Mouse (Mus musculus) gastrocnemius, adult 18-20 months (tissue): Measurements from ENCODE around the gene Snx29. TPM values are rescaled to one million over a fixed set of nuclear protein-coding genes. Genes with fewer than 3 reads are reported as not detected.

Experiments
- DNase-seq: peaks from one replicate; pipeline ENCODE4 v3.0.0; 2021; ENCODE audit warnings: low spot score
- total RNA-seq, 2 experiments: library from RNA; stranded (reverse); gene quantifications; 2 replicates each; pipeline ENCODE4 v1.2.3; 2021

Snx29 gene
- total RNA-seq, 2 experiments from 2014 or later, result 10.1 to 10.4 TPM

DNA sequence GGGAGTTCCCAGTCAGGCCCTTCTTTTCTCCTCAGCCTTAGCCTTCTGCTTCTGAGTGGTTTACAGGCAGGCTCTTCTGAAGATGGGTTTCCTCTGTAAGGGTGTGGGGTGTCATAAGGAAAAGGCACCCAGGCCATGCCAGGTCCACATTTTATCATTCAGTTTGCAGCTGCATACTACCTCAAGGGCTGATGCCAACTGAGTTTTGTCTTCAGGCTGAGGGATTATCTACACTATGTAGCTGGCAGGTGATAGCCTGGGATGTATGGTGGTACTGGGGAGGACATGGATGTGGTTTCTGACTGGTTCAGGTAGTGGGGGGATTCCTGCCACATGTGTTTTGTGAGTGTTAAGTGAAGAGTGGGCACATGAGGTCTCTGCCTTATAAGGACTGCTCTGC is 266.0 kb downstream of the Snx29 start:
- no peak for DNase-seq

DNA sequence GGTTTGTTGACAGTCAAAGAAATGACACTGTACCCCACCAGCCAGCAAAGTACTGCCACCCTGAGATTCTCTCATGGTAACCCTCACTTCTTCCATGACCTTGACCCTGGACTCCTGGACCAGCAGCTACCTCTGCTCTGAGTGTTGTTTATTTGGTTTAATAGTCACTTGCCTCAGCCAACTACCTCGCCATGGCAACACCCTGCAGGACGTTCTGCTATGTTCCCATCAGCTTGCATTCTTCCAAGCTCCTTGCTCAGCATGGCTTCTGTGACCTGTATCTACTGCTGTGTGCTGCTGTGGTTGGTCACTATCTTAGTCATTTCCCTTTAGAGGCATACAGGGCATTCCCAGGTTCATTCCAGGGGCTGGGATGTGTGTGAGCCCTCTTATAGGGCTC is 266.6 kb downstream of the Snx29 start:
- no peak for DNase-seq

DNA sequence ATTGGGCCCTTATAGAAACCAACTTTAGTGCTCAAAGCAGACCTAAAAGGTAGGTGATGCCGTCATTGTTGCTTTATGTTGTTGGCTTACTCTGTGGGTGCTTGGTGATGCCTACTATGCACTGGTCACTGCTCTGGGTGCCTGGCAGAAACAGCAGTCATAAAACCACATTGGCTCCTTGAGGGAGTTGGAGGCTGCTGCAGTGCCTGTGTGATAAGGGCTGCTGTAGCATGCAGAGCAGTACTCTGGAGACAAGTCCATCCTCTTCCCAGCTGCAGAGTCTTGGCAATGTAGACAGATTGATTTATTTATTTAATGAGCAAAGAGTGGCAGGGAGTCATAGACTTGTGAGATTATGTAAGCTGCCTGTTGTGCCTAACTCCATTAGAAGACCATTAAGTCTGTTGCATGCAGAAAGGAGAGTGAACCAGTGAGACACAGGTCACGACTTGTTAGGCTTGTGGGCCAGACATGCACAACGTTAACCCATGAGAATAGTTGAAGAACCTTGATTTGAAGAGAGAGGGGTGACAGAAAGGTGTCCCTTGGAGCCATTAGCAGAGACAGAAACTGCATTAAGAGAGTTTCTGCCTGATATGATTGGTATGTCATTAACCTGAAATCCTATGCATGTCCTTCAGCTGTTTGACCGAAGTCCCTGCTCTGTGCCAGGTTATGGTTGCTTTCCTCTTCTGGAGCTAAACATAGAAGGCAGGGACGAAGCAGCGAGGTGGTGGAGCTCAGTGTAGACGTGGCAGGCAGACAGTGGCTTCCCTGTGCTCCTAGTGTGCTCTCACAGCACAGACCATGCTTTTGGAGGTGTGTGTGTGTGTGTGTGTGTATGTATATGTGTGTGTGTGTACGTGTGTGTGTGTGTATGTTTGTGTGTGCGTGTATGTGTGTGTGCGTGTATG is 267.3 kb downstream of the Snx29 start:
- DNase-seq, result no peak

DNA sequence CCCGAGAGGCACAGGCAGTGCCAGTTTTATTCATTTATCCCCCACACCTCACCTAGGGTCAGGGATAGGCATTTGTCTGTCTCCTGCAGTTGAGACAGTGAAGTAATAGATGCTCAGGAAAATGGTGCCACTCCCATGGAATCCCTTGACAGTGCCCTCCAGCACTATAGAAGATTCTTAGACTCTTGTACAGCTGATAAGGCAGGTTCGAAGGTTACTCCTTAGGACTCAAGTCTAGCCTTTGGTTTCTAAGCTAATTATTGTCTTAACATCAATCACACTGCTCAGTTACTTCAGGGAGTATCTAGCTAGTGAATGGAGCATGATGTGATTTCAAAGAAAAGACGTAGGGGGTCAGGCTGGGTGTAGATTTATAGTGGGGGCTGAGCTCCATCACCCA is 273.9 kb downstream of the Snx29 start:
- DNase-seq, result no peak

DNA sequence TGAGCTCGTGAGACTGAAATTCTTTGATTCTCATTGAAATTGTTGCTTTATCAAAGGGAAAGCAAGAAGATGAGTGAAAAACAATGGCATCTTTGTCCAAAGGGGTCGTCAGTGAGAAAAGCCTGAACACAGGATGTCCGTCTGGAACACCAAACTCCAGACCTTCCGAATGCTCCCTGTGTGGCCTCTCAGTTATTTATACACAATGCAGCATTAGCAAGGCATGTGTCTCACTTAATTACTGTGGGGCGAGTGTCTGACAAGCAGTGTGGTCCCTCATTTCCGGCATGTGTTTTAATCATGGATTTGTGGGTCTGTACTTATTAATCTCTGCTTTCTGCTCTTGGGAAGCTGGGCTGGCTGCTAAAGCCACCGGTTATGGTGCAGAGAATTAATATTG is 275.1 kb downstream of the Snx29 start:
- DNase-seq, result no peak

DNA sequence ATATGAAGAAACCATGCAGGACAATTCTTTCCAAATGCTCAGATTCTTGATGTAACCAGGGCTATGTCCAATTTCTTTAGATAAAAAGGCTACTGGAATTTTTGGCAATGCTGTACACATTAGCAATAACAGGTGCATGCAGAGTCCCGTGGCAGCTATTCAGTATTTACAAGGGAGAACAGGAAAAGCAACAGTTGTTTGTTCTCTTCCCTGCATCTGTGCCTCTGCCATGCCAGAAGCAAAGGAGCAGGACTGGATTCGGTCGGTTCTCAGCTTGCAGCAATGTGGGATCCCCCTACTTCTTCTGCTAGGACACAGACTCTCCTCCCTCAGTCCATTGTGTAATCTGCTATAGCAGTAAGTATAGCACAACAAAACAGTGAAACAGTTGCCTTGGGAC is 276.8 kb downstream of the Snx29 start:
- no peak for DNase-seq

DNA sequence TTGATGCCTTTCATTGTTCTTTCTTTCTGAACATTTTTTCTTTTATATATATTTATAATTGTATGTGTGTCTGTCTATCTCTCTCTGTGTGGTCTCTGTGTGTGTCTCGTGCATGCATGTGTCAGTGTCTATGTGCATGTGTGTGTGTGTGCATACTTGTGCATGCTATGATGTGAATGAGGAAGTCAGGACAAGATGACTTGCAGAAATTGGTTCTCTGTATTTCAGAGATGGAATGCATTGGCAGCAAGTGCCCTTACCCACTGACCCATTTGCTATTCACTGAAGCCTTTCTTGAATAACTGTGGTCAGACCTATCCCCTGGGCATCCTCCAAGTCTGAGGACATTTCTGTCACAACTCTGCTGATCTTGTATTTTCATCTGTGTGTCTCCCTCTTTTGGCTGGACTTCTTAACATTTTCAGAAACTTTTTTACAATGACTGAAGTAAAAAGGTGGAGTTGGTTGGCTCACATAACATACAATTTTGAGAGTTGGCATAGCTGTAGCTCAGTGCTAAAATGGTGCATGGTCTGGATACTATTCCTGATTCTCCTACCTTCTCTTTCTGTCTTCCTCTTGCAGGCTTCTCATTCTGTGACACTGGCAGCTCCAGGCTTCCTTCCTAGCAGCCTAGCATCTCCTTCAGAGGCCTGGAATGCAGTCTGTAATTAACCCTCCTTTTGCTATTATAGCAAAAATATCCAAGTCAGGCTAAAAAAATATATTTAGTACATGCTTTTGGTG is 278.8 kb downstream of the Snx29 start:
- DNase-seq, result no peak

DNA sequence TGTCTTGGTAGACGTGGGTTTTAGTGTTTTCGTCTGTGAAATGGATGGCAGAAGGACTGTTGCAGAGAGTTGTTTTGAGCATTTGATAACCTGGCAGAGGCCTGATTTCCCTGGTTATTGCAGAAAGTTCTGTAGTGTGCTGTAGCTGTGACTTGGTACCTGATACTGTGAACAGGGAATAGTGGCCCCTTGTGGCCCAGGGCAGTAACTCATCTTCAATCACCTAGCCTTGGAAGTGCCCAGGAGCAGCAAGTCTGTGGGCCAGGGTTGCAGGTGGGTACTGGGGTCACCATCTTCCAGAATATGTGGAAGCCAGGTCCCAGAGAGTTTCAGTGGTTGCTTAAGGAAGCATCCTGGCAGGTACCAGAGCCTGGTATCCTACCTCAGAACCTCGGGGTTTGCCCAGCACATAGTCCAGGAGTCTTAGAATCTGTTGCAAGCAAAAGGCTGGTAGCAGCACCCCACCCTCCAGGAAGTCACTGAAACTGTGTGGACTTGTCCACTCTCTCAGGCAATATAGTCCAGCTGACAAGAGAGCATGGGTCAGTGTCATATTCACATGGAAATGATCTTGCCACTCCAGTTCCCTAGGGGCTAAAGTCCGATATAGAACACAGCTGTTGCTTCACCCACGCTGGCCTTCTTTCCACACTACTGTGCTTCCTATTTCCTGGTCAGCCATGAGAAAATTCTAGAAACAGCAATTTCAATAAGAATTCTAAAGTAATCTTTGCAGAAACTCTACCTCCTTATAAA is 281.1 kb downstream of the Snx29 start:
- peak; percentile 46 for DNase-seq

DNA sequence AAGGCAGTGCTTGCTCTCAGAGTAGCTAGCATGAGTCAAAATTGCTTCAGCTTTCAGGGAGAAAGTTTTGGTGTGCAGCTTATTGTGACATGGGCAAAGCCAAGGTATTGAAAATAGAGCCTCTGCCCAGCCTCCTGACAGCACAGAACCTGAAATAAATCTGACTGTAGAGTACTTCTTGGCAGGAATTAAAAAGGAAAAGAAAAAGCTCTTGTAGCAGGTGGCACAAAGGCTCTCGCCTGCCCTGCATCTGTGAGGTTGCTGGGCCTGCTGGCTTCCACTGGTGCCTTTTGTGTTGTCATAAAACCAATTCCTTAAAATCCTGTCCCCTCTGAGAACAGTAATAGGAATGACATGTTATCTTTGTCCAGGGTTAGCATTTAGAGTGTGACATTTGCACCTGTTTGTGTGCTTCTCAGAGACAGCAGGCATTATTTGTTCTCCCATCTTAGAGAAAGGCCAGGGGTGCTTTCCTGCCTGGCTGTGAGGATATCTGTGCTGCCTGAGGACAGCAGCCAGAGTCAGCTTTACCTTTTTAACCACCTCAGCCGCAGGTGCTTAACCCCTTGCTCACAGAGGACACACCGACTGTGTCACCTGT is 289.9 kb downstream of the Snx29 start:
- DNase-seq, result no peak

DNA sequence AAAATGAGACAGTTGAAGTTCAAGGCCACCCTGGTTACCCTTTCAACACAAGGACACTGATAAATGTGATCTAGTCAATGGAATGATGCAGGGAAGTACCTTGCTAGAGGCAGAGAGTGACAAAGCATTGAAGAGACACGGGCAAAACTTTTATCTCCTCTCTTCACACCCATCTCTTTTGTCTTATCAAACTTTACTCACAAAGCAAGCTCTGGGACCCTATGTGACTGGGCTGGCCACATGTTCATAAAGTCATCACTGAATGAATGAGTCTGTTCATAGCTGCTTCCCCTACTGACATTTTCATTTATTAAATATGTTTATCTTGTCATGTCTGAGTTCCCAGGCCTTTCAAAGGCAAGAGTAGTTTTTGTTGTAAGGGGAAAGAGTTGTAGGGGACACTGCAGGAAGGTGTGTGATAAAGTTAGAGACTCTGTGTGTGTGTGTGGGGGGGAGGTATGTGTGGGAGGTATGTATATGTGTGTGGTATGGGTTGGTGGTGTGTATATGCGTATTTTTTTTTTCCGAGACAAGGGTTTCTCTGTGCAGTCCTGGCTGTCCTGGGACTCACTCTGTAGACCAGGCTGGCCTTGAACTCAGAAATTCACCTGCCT is 291.8 kb downstream of the Snx29 start:
- no peak for DNase-seq

DNA sequence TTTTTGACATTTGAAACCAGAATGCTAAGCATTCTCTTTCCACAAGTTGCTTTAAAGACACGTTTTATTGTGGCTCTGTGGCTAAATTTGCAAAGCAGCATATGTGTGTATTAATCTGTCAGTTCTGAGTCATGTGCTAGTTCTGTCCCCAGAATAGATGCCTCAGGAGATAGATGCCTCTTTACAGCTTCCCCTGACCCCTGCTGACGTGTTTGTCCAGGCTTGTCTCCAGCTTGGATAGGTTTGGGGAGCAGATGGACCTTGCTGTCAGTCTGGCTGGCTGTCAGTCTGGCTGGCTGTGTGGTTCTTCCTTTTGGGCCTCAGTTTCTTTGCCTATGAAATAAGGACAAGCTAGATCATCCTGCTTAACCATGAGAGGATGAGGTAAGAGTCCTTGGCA is 292.9 kb downstream of the Snx29 start:
- peak; percentile 68 for DNase-seq

DNA sequence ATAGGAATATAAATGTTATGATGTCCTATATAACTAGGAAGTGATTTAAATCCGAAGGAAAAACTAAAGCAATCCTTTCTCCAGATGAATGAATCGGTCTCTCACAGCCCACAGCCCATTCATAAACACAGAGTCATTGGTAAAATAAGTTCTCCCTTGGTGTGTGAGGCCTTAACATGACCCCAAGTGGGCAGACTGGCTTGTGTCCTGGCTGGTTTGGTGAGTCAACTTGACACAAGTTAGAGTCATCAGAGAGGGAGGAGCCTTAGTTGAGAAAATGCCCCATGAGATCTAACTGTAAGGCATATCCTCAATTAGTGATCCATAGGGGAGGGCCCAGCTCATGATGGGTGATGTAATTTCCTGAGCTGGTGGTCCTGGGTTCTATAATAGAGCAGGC is 297.2 kb downstream of the Snx29 start:
- DNase-seq, result no peak

DNA sequence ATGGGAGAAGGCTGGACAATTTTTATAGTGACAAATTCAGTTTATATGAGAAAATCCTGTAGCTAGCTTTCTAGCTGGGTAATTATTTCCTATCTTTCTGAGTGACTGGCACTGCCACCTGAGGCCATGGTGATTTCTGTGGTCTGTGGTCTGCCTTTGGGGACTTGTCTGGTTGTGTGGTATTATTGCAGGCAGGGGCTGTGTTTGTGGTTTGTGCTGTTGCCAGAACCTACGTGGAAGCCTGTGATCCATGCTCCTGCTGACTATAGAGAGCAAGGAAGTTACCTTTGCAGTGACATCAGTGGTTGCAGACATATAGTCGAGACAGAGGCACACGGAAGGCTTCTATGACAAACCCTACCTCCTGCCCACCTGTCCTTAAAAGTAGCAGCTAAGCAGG is 298.3 kb downstream of the Snx29 start:
- DNase-seq, result no peak

DNA sequence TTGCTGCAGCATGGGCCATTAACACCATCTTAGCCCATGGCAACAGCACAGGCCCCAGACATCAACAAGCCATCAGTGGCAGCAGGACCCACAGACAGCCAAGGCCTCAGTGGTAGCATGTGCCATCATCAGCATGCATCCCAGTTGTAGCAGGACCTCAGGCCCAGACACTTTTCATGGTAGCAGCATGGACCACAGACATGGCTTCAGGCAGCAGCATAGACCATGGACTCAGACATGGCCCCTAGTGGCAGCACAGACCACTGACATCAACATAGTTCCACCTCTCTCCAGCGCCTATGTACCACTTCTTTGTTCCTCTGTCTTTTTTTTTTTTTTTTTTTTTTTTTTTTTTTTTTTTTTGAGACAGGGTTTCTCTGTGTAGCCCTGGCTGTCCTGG is 299.0 kb downstream of the Snx29 start:
- DNase-seq, result no peak

DNA sequence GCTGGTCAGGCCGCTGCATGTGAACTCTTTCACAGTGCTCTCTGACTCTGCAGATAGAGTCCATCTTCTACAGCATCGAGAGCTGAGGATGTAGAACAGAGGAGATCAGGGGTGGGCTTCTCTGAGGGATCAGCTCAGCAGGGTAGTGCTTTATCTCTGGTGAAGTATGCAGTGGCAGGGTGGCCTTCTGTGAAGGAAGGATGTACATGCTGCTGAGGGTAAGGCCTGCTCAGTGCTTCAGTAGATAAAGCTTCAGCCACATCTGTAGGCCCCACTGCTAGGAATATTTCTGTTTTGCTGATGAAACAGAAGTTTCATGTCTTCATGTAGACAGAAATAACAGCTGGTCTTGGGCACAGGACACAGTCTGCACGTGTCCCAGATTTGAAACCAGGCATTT is 300.3 kb downstream of the Snx29 start:
- no peak for DNase-seq

DNA sequence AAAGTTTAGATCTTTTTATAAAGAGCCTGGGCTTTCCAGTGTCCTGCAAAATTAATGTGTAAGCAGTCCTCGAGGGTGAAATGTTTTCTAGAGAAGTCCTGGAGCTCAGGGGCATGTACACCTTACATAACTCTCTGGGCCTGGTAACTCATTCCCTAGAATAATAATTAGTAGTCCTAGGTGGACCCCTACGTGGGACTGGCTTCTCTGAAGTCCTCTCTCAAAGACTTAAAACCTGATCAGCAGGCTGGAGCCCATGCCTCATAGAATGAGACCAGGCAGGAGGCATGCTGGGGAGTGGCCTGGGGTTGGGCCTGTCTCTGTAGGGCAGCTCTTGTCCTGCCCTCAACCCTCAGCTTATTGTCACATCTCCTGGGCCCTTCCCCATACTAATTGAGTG is 301.4 kb downstream of the Snx29 start:
- no peak for DNase-seq

DNA sequence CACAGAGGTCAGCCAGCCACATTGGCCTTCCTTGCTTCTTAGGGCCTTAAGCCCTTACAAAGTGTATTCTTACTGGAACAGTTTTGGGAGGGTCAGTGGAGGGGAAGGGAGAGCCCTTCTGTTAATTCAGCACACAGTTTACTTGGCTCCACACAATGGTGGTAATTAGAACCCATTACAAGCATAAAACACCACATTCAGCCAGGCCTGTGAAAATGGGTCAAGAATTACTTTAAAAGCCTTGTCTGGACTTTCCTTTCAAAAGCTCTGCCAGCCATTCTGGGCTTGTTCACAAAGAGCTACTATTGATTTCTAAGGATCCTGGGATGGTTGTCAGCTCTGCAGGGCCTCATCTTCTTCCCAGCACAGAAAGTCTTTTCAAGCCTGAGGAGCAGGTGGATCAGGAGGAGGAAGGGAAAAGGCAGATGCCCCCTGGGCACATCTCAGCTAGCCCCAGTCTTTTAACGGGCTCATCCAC is 303.3 kb downstream of the Snx29 start:
- DNase-seq, result no peak

DNA sequence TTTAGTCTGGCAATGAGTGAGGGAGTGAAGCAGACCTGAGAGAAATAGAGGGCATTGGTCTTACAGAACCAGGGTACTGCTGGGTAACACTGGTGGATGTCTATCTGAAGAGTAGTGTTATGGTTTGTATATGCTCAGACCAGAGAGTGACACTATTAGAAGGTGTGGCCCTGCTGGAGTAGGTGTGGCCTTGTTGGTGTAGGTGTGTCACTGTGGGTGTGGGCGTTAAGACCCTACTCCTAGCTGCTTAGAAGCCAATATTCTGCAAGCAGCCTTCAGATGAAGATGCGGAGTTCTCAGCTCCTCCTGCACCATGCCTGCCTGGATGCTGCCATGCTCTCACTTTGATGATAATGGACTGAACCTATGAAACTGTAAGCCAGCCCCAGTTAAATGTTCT is 303.9 kb downstream of the Snx29 start:
- no peak for DNase-seq

DNA sequence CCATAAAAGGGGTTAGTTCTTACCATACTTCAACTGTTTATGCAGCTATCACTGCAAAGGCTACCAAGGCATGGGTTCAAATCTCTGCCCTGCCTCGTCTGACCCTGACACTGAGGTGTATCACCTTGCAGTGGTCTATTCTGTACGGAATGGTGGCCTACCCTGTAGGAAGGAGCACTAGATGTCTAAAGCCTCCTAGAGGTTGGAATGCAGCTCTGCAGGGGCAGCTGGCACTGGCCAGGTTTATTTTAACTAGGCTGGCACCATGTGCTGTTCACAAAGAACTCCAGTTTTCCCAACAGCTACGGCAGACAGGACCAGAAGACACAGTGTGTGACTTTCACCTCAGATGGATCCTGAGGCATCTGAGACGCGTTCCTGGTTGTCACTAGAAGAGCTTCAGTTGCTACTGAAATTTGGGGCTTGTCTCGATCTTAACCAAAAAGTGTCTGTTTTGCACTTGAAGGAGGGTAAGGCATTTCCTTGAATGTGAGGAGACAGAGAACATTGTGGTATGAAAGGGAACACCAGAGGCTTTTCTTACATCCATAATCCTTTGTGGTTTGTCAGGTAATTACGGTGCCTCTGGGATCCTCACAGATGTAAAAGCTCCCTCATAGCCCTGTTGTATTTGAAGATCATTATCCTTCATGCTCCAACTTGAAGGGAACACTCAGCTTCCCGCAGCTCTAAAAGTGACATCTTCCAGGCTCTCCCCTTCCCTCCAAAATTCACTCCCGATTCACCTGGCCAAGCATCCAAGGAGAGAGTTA is 305.3 kb downstream of the Snx29 start:
- peak; percentile 17 for DNase-seq

DNA sequence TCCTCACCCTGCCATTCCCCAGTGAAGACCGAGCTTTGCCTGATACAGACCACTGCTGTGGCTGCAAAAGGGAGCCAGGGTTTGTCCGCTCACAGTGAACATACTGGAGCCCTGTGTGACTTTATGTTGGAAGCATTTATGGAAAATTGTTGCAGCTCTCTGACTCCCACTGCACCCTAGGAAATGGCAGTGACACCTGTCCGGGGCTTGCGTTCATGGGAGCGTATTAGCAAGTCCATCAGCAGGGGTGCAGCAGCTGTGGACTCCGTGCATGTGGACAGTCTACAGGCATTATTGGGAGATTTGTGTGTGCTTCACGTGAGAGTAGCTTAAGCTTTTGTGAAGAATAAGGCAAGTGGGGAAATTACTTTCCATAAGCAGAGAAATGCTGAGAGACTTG is 307.0 kb downstream of the Snx29 start:
- DNase-seq, result no peak
